Mouse (Mus musculus) gastrocnemius, postnatal 10 days (tissue): ENCODE results near the gene Cacna1c. TPM values are rescaled to one million over a fixed set of nuclear protein-coding genes. Genes with fewer than 3 reads are reported as not detected.

Experiments used
- DNase-seq: peaks from one replicate; pipeline ENCODE4 v3.0.0; 2021; ENCODE audit warnings: mixed read lengths
- long read RNA-seq, 2 experiments: library from polyadenylated mRNA; stranded (forward); transcript quantifications; one replicate each; pipeline ENCODE4 v2.0.0; 2021
- total RNA-seq, 2 experiments: library from RNA; stranded (reverse); gene quantifications; 2 replicates each; pipeline ENCODE4 v1.2.3; 2021

Cacna1c gene
- 1 to 10 TPM; 5.2 to 7.3 TPM for total RNA-seq
- long read RNA-seq, experiment 1, partial matches to known transcripts = 0 of 2 reads
- long read RNA-seq, experiment 1, other reads (novel, unspliced or antisense) = 2 of 2 reads
- long read RNA-seq, experiment 2, partial matches to known transcripts = 1 of 4 reads
- long read RNA-seq, experiment 2, other reads (novel, unspliced or antisense) = 3 of 4 reads

- DNase-seq = no peak
Measured at GRCm38 (mm10) chr6:119196382-119197305, at the start of gene Cacna1c. Cacna1c (minus strand) TSS chr6:119196418.

- DNase-seq = no peak
Measured at GRCm38 (mm10) chr6:119240871-119241705, 44.9 kb upstream of the Cacna1c start.

GRCm38 (mm10) chr6:119240256-119240655 lies 44.0 kb upstream of the Cacna1c start:
- no peak for DNase-seq

GRCm38 (mm10) chr6:119239341-119240005 lies 43.3 kb upstream of the Cacna1c start:
- DNase-seq = no peak

- DNase-seq = peak; percentile 65
Measured at GRCm38 (mm10) chr6:119237427-119237989, 41.3 kb upstream of the Cacna1c start.

GRCm38 (mm10) chr6:119236241-119236640 lies 40.0 kb upstream of the Cacna1c start, which contains the start of gene Cacna2d4:
Cacna2d4 (plus strand) TSS chr6:119236526.
- DNase-seq = no peak

GRCm38 (mm10) chr6:119235441-119235840 lies 39.2 kb upstream of the Cacna1c start:
- DNase-seq = no peak

GRCm38 (mm10) chr6:119233066-119233465 lies 36.8 kb upstream of the Cacna1c start:
- no peak for DNase-seq

- DNase-seq = no peak
Measured at GRCm38 (mm10) chr6:119228861-119229603, 32.8 kb upstream of the Cacna1c start.

- no peak for DNase-seq
Measured at GRCm38 (mm10) chr6:119227001-119227400, 30.8 kb upstream of the Cacna1c start.

- DNase-seq = no peak
Measured at GRCm38 (mm10) chr6:119225731-119226130, 29.5 kb upstream of the Cacna1c start.

- no peak for DNase-seq
Measured at GRCm38 (mm10) chr6:119225226-119225625, 29.0 kb upstream of the Cacna1c start.

GRCm38 (mm10) chr6:119224451-119225195 lies 28.4 kb upstream of the Cacna1c start:
- no peak for DNase-seq

GRCm38 (mm10) chr6:119220297-119220696 lies 24.1 kb upstream of the Cacna1c start:
- DNase-seq = peak; percentile 41

GRCm38 (mm10) chr6:119219237-119219870 lies 23.1 kb upstream of the Cacna1c start:
- DNase-seq = no peak

- no peak for DNase-seq
Measured at GRCm38 (mm10) chr6:119218591-119218990, 22.4 kb upstream of the Cacna1c start.

GRCm38 (mm10) chr6:119217661-119218060 lies 21.4 kb upstream of the Cacna1c start:
- no peak for DNase-seq

- DNase-seq = no peak
Measured at GRCm38 (mm10) chr6:119215040-119215613, 18.9 kb upstream of the Cacna1c start.

GRCm38 (mm10) chr6:119214190-119214589 lies 18.0 kb upstream of the Cacna1c start:
- no peak for DNase-seq
